Mouse (Mus musculus) ZHBTc4 (cell line): ENCODE measurements around the gene Gls.

Experiments used
- DNase-seq: peaks from one replicate; pipeline ENCODE4 v3.0.0-alpha.2; 2011; ENCODE audit warnings: low read depth, low spot score

Gls gene

GRCm38 (mm10) chr1:52158040-52158439, 75.0 kb downstream of the Gls start:
- no peak for DNase-seq

DNA sequence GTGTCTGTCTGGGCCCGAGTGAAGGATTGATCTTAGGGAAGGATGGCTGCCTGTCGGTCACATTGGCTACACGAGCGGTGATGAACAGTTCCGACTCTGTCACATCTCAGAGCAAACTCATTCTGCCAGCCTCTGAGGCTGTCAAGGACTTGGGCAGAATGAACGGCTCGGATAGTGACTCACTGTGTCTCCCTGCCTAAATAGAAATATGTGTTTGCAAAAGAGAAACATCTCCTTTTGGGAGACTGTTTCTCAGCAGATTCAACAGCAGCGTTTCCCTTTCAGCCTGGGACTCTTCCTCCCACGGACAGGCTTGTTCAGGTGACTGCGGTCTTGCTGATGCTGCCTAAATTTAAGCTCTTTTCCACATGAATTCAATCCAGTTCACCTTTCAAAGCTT, 76.7 kb downstream of the Gls start:
- no peak for DNase-seq

- no peak for DNase-seq
These were observed 78.1 kb downstream of the Gls start for GRCm38 (mm10) chr1:52154890-52155289.

DNA sequence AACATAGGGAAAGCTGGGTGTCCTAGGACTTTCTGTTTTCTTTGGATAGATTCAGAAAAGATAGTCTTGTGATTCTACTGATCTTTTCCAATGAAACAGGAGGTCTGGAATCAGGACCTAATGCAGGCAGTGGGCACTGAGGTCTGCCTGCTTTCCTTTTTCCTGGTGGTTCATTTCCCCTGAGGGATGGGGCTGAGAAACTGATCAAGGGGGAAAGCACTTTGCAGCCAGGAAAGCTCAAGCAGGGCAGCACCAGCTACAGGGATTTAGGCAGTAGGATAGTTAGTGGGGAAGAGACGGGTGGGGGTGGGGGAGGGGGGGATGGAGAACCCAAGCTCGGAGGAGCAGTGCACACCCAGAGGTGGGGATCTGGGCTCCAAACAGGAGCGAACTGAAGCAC, 80.1 kb downstream of the Gls start:
- no peak for DNase-seq

DNA sequence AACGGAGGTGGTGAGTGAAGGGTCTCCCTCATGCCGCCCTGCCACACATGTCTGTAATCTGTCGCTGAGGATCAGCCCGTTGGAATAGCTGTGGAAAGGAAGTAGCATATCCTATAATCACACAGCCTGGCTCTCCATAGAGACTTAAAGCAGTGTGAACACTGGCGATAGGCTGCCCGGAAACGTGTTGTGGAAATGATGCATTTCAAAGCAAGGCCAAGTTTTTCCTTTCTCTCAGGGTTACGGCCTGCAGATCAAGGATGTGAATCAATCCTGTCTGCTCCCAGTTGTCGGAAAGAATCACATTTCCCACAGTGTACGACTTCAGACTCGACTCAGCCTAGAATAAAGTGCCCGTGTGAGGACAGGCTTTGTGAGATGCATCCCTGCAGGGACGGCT, 80.7 kb downstream of the Gls start:
- DNase-seq: no peak

- no peak for DNase-seq
These were observed 81.9 kb downstream of the Gls start for GRCm38 (mm10) chr1:52151166-52151565.

- DNase-seq: no peak
These were observed 82.4 kb downstream of the Gls start for GRCm38 (mm10) chr1:52150676-52151075.

DNA sequence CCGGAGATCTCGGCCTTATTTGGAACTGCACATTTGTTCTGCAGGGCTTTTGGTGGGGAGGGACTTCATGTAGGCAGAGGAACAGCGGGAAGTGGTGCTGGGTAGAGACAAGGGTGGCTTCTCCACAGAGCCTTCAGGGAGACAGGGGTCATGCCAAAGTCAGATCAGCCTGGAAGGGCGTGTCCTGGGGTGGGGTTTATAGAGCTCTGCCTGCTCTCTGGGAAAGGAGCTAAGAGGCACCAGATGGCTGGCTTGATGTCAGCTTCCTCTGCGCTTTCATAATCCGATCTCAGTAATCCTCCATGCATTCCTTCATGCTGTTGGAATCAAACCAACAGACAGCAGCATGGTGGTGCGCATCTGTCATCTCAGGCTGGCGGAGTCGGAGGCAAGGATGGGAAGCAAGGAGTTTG, 83.1 kb downstream of the Gls start:
- DNase-seq: peak; percentile 82

DNA sequence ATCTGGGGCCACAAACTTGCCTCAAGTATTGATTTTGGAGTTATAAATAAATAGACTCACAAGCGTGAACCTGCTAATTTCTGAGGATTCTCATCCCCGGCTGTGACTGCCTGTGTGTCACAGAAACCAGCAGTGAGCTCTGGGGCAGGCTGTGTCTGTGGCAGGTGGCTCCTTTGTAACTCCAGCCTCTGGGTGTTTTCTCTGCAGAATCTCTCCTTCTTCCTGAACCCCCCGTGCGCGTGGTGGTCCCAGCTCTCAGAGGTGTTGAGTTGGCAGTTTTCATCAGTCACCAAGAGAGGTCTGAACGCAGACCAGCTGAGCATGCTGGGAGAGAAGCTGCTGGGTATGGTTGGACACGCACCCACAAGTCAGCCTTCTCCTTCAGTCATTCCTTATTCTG, 84.3 kb downstream of the Gls start:
- no peak for DNase-seq

GRCm38 (mm10) chr1:52148178-52148577, 84.9 kb downstream of the Gls start:
- DNase-seq: no peak

DNA sequence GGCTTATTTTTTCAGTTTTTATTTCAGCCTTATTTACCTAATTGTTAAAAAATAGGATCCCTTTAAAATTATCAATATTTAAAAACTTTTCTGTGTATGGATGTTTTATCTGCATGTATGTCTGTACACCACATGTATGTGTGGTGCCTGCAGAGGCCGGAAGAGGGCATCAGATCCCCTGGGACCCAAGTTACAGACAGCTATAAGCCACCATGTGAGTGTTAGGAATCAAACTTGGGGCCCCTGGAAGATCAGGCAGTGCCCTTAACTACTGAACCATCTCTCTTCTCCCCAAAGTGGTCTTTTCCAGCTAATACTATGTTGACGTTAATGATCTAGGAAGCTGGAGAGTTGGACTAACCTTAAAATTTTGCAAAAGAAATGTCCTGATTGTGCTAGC, 85.6 kb downstream of the Gls start:
- no peak for DNase-seq

GRCm38 (mm10) chr1:52146214-52146970, 86.6 kb downstream of the Gls start:
- peak; percentile 73 for DNase-seq

GRCm38 (mm10) chr1:52144907-52145306, 88.1 kb downstream of the Gls start:
- no peak for DNase-seq

DNA sequence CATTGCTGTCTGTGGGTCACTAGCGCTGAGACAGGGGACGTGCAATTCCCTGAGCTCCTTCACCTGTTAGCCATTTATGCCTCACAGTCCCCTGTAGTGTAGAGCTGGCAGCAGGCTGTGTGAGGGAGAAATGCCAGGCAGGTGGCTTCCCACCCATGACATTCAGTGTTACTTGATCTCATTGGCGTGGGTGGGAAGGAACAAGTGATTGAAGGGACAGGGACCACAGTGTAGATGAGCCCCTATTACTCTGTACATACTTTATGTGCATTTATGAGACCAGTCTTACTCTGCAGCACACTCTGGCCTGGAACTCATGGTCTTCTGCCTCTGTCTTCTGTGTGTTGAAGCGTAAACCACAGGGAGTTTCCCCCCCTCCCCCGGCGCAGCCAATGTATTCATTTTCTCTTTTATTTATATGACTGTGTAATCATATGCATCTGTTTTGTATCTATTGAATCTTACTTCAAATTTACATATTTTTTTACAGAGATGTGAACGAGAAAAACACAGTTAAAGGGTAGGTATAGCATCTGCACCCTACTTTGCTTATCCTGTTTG, 89.4 kb downstream of the Gls start:
- no peak for DNase-seq

DNA sequence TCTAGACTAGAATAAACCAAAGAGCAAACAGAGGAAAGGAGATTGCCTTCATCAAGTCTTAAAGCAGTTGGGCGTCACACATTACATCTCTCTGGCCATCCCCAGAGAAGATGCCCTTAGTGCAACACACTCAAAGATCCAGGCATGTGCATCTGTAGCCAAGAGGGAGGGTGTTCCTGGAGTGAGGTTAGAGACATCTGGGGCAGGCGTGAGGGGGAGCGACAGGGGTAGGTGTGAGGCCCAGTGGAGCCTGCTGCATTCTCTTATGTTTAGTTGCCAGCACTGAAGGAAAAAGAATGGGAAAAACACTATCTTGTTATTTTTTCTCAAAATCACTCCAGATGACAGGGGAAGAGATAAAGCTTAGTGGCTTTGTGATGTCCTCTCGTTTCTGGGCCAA, 89.8 kb downstream of the Gls start:
- no peak for DNase-seq

- DNase-seq: no peak
These were observed 90.9 kb downstream of the Gls start for GRCm38 (mm10) chr1:52142117-52142516.

DNA sequence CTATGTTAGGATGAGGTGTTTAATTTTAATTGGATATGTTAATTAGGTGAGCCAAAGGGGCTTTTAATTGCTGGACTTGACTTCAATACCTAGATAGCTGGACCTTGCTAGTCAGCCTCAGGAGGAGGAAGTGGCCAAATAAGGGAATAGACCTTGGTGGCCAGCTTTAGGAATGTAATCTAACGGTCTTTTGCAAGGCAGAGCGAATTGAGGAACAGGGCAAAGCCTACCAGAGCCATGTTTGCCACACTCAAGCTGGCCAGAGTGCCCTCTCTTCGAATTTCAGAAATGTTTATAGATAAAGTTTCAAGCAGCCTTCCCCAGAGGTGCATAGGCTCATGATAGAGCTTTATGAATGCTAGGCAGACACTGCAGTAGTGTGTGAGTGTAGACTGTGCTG, 91.5 kb downstream of the Gls start:
- no peak for DNase-seq

- no peak for DNase-seq
These were observed 92.5 kb downstream of the Gls start for GRCm38 (mm10) chr1:52140534-52140933.

DNA sequence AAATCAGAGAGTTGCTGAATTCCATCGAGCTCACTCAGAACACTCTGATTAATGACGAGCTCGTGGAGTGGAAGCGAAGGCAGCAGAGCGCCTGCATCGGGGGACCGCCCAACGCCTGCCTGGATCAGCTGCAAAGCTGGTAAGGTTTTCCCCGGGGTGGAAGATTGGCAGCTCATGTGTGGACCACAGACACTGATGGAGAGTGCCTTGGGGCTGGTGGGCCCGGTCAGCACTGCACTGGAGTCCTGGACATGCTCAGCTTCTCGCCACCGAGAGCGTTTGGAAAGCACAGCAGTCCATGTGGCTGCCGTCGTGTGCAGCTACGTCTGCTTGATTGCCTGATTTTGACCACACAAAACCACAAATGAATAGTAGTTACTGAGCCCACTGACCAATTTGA, 95.7 kb downstream of the Gls start:
- no peak for DNase-seq

DNA sequence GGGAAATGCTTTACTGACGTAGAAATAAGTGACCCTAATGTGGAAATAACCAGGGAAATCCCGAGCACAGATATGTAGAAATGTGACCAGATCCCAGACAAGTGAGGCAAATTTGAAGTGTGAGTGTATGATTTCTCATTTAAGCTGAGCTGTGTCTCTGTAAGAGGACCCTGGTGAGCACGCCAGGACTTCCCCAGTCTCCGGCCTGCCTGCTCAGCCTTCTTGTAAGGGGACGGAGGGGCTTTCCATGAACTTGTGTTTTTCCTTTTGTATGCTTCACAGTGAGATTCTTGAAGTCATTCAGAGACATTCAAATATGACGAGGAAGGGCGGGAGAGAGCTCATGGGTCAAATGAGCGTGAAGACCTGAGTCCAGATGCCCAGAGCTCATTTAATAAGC, 99.8 kb downstream of the Gls start:
- no peak for DNase-seq

- no peak for DNase-seq
These were observed 101.2 kb downstream of the Gls start for GRCm38 (mm10) chr1:52131787-52132377.

DNA sequence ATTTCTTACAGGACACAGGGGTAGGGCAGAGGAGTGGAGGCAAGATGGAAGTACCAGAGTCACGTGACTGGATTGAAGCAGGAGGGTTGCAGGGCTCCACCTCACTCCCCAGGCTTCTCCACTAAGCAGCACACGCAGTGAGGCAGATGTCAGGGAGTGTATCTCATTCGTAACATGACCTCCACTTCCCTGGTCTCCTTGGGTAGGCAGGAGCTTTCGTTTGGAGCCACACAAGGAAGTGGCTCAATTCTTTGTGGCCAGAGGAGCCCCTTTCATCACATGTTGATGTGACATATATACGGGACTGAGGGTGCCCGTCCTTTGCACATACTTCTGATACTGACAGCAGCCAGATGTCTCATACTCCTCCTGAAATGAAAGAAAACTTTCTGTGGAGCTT, 103.2 kb downstream of the Gls start:
- DNase-seq: no peak

DNA sequence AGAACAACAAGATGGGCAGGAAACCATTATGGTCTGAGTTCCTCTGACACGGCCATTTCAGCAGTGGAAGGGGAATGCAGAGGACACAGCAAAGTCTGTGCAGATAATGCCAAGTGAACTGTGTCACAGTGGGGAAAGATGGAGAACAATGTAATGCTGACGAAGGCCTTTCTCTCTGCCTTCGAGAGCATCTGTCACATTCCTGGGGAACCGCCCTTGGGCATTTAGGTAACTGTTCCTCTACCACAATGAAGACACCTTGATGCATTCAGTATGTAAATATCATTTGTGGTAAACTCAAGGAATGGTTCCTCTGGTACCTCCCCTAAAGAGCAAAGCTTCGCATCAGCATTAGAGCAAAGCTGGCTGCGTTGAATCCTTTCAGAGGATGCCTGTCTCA, 105.7 kb downstream of the Gls start:
- DNase-seq: peak; percentile 64
